Comparison of ENCODE assay signal across 11 mouse cellular contexts in genomic region chr19:4154437-4155222, GRCm38 (mm10). TPM values are rescaled to one million over a fixed set of nuclear protein-coding genes. Genes with fewer than 3 reads are reported as not detected.
DNase-seq lines count a peak whose midpoint lies in the region; ATAC-seq and TF ChIP-seq lines count a peak whose summit lies in the region.
"Had no signal": no experiment of that assay in that cellular context is flagged by ENCODE, and none has a peak within 500 bp of the region (broad histone marks: within the 10 kb centered on the region; RNA-seq: fewer than 3 reads in every experiment).

No protein-coding gene starts in this region.

- no peak overlapping the region for H3K9ac ChIP-seq in kidney, embryonic 15.5 days
- peak overlapping the region; percentile 21; the same call in 1 of the 2 replicates for H3K9ac ChIP-seq in ES-E14 (ENCODE audit: insufficient read depth, low read depth, low read length, poor library complexity, severe bottlenecking)
- H3K9ac ChIP-seq: neural tube, embryonic 13.5 days had no signal

- ATAC-seq in kidney, embryonic 15.5 days (replicated peaks; ENCODE audit: low FRiP score) = no peak
- no peak for ATAC-seq in frontal cortex, adult (ENCODE audit: low TSS enrichment)
- ATAC-seq: intestine, embryonic 16.5 days had no signal

- H3K36me3 ChIP-seq in kidney, embryonic 15.5 days = peaks cover 84% of the 10 kb centered on the region
- peaks cover 40% of the 10 kb centered on the region for H3K36me3 ChIP-seq in ES-E14 (ENCODE audit: control insufficient read depth, insufficient read depth, low read length, poor library complexity, severe bottlenecking)
- H3K36me3 ChIP-seq in hindbrain, embryonic 10.5 days = peaks cover 90% of the 10 kb centered on the region

- H3K4me2 ChIP-seq in kidney, embryonic 15.5 days = no peak overlapping the region
- H3K4me2 ChIP-seq: neural tube, embryonic 13.5 days had no signal

- DNase-seq in kidney, adult 9 months = no peak
- DNase-seq in ES-E14 (ENCODE audit: low read depth, low spot score) = no peak
- peak; percentile 37 for DNase-seq in liver
- peak; percentile 88 to 89 for DNase-seq in spleen, postnatal 36 days (ENCODE audit: low spot score in 2 of 2)
- no peak for DNase-seq in frontal cortex, postnatal 14 days (ENCODE audit: low spot score in 2 of 2)
- DNase-seq in hindbrain, embryonic 10.5 days (ENCODE audit: low spot score) = no peak

- peaks cover 38% of the 10 kb centered on the region for H3K4me1 ChIP-seq in kidney, embryonic 15.5 days
- peaks cover 0 to 46% of the 10 kb centered on the region in 2 experiments; a peak in 3 of 4 replicates for H3K4me1 ChIP-seq in ES-E14 (ENCODE audit: control insufficient read depth in 2 of 2, insufficient read depth in 2 of 2, low read length in 2 of 2, poor library complexity in 1 of 2)
- peaks cover 25% of the 10 kb centered on the region for H3K4me1 ChIP-seq in hindbrain, embryonic 10.5 days (replicated peaks)

- H3K27ac ChIP-seq in kidney, embryonic 15.5 days = peak overlapping the region; percentile 55
- H3K27ac ChIP-seq in ES-E14 (ENCODE audit: insufficient read depth, low read depth, low read length, poor library complexity, severe bottlenecking) = no peak overlapping the region
- no peak overlapping the region for H3K27ac ChIP-seq in hindbrain, embryonic 10.5 days
- H3K27ac ChIP-seq: neural tube, embryonic 13.5 days had no signal

- in situ Hi-C loops in ES-E14 (cut with MboI; ENCODE audit: low sequenced_read_pairs in 2 of 2, unreplicated experiment in 2 of 2) = no loop called here

- H3K27me3 ChIP-seq in kidney, embryonic 15.5 days = no peaks in the 10 kb centered on the region
- no peaks in the 10 kb centered on the region for H3K27me3 ChIP-seq in hindbrain, embryonic 10.5 days (ENCODE audit: insufficient read depth, poor library complexity, severe bottlenecking)
- H3K27me3 ChIP-seq: neural tube, embryonic 13.5 days had no signal

- H3K9me3 ChIP-seq in kidney, embryonic 15.5 days (replicated peaks) = no peaks in the 10 kb centered on the region
- H3K9me3 ChIP-seq in ES-E14 (ENCODE audit: control insufficient read depth, insufficient read depth, low read depth, low read length) = no peaks in the 10 kb centered on the region
- no peaks in the 10 kb centered on the region for H3K9me3 ChIP-seq in hindbrain, embryonic 10.5 days
- H3K9me3 ChIP-seq: neural tube, embryonic 13.5 days had no signal

- 82% methylated on average over 13 of the region's 13 CpGs for WGBS in kidney, embryonic 15.5 days
- 81% methylated on average over 13 of the region's 13 CpGs for WGBS in hindbrain, embryonic 10.5 days

- H3K4me3 ChIP-seq in kidney, embryonic 15.5 days (replicated peaks) = no peak overlapping the region
- no peak overlapping the region; a peak in 1 of 4 replicates for H3K4me3 ChIP-seq in ES-E14 (ENCODE audit: insufficient read depth in 1 of 2, low read depth in 1 of 2, low read length in 2 of 2, poor library complexity in 1 of 2, severe bottlenecking in 1 of 2)
- no peak overlapping the region for H3K4me3 ChIP-seq in hindbrain, embryonic 10.5 days
- H3K4me3 ChIP-seq: neural tube, embryonic 13.5 days had no signal

TF ChIP-seq in ES-E14, 5 proteins besides CTCF, POLR2A, EP300 and RAD21:
- no peak for TF ChIP-seq MAFK (IDR thresholded peaks at IDR 0.05; ENCODE audit: insufficient read depth, low read depth, low read length)
- no peak for TF ChIP-seq ZC3H11A (IDR thresholded peaks at IDR 0.05; ENCODE audit: borderline replicate concordance, low read depth, low read length)
- TF ChIP-seq HCFC1 (IDR thresholded peaks at IDR 0.05; ENCODE audit: borderline replicate concordance, insufficient read depth, low read length) = no peak
- TF ChIP-seq ZNF384 (IDR thresholded peaks at IDR 0.05; ENCODE audit: low read depth, low read length) = no peak
- TF ChIP-seq CHD2 (IDR thresholded peaks at IDR 0.05; ENCODE audit: low read depth, low read length) = no peak

RNA-seq across cellular contexts. Expression of gene Ptprcap, which starts 1.2 kb away (rescaled TPM):
- 0.42 and 1.2 TPM in 2 replicates for polyA plus RNA-seq in kidney, embryonic 15.5 days (2015; fragmentation: Nextera tagmentation; extraction: Ambion mirVana)
- 9.5 and 15.1 TPM in 2 replicates for total RNA-seq in ES-E14 (2012; rRNA removed)
- 0.51 and 0.76 TPM in 2 replicates for polyA plus RNA-seq in hindbrain, embryonic 10.5 days (2016; fragmentation: Nextera tagmentation; extraction: Ambion mirVana)

RNA-seq across cellular contexts. Expression of gene Coro1b, which starts 6.2 kb away (rescaled TPM):
- polyA plus RNA-seq in kidney, embryonic 15.5 days (2015; fragmentation: Nextera tagmentation; extraction: Ambion mirVana) = 165 and 174 TPM in 2 replicates
- 73.8 and 85.3 TPM in 2 replicates for total RNA-seq in ES-E14 (2012; rRNA removed)
- polyA plus RNA-seq in hindbrain, embryonic 10.5 days (2016; fragmentation: Nextera tagmentation; extraction: Ambion mirVana) = 138 and 156 TPM in 2 replicates

RNA-seq across cellular contexts. Expression of gene Rps6kb2, which starts 8.5 kb away (rescaled TPM):
- polyA plus RNA-seq in kidney, embryonic 15.5 days (2015; fragmentation: Nextera tagmentation; extraction: Ambion mirVana) = 51.5 and 58.5 TPM in 2 replicates
- 19.7 and 26.6 TPM in 2 replicates for total RNA-seq in ES-E14 (2012; rRNA removed)
- 65.4 and 77.0 TPM in 2 replicates for polyA plus RNA-seq in hindbrain, embryonic 10.5 days (2016; fragmentation: Nextera tagmentation; extraction: Ambion mirVana)

RNA-seq across cellular contexts. Expression of gene Cabp4, which starts 10.8 kb away (rescaled TPM):
- 0.05 and 0.10 TPM in 2 replicates for polyA plus RNA-seq in kidney, embryonic 15.5 days (2015; fragmentation: Nextera tagmentation; extraction: Ambion mirVana)
- total RNA-seq in ES-E14 (2012; rRNA removed) = 1.3 and 1.8 TPM in 2 replicates
- 0.12 TPM in 1 of 2 replicates, not detected in the other for polyA plus RNA-seq in hindbrain, embryonic 10.5 days (2016; fragmentation: Nextera tagmentation; extraction: Ambion mirVana)
- polyA plus RNA-seq: limb, embryonic 11.5 days had no signal

RNA-seq across cellular contexts. Expression of gene Gpr152, which starts 15.0 kb away (rescaled TPM):
- polyA plus RNA-seq in kidney, embryonic 15.5 days (2015; fragmentation: Nextera tagmentation; extraction: Ambion mirVana) = not detected in 2 replicates
- 0.13 and 0.26 TPM in 2 replicates for total RNA-seq in ES-E14 (2012; rRNA removed)
- not detected in 2 replicates for polyA plus RNA-seq in hindbrain, embryonic 10.5 days (2016; fragmentation: Nextera tagmentation; extraction: Ambion mirVana)
- polyA plus RNA-seq: limb, embryonic 11.5 days; neural tube, embryonic 13.5 days had no signal

Comparison
In these comparisons a context has a peak if more than half of its experiments do, and no peak if none do; other contexts are left out.
1. DNase-seq: peak in liver (single experiment) and spleen, postnatal 36 days (2 of 2); none in kidney, adult 9 months (single experiment), ES-E14 (single experiment), frontal cortex, postnatal 14 days (0 of 2) and hindbrain, embryonic 10.5 days (single experiment).